8 mouse cellular contexts compared by ENCODE assay signal in the genomic region with DNA sequence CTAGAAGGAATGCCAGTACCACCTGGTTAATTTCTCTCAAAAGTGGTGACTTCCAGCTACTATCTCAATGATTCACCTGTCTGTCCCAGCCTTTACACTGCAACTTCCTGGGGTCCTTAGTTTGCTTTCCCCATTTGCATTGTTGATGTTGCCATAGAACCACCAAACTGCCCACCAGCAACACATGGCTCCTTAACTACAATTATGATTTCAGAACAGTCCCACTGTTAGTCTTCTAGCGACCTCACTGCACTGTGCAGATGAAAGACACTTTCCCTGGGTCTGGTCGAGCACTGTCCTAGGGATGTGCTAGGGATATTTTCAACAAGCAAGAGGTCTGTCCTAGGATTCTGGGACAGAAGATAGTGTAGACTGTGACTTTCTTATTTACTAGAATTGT. TPM values are rescaled to one million over a fixed set of nuclear protein-coding genes. Genes with fewer than 3 reads are reported as not detected.
A peak's percentile ranks its signal among the peaks of the same experiment; 100 is the strongest.
DNase-seq lines count a peak whose midpoint lies in the region; ATAC-seq lines count a peak whose summit lies in the region.

Gene Wdr1 (minus strand): TSS at position 101 of the 400 bp plus-strand sequence.

- no peak for ATAC-seq in lung, embryonic 15.5 days (ENCODE audit: borderline replicate concordance, extremely low read depth, low FRiP score, low TSS enrichment)
- ATAC-seq in embryonic facial prominence, embryonic 13.5 days (ENCODE audit: insufficient number of reproducible peaks, insufficient read depth, low FRiP score, low TSS enrichment, low read depth): no peak
- no peak for ATAC-seq in heart, embryonic 15.5 days (replicated peaks; ENCODE audit: insufficient number of reproducible peaks, insufficient read depth, low FRiP score, low read depth)
- no peak for ATAC-seq in neural tube, embryonic 13.5 days (ENCODE audit: low read depth)
- ATAC-seq in cerebellum, adult (ENCODE audit: insufficient number of reproducible peaks, low FRiP score, low TSS enrichment): no peak

- H3K9ac ChIP-seq in lung, embryonic 15.5 days: peak within 1 kb of the TSS; percentile 84
- H3K9ac ChIP-seq in embryonic facial prominence, embryonic 13.5 days: peak within 1 kb of the TSS; percentile 95
- H3K9ac ChIP-seq in heart, embryonic 15.5 days: peak within 1 kb of the TSS; percentile 62
- peak within 1 kb of the TSS; percentile 92 for H3K9ac ChIP-seq in neural tube, embryonic 13.5 days

- no peaks in the 10 kb centered on the region for H3K9me3 ChIP-seq in lung, embryonic 15.5 days
- H3K9me3 ChIP-seq in embryonic facial prominence, embryonic 13.5 days: no peaks in the 10 kb centered on the region
- H3K9me3 ChIP-seq in heart, embryonic 15.5 days (replicated peaks): no peaks in the 10 kb centered on the region
- no peaks in the 10 kb centered on the region for H3K9me3 ChIP-seq in neural tube, embryonic 13.5 days

- DNase-seq in lung, postnatal 36 days: no peak
- no peak for DNase-seq in left cerebral cortex, postnatal 36 days (ENCODE audit: low spot score in 2 of 2)
- no peak for DNase-seq in T-cell, adult 2 months (ENCODE audit: low spot score)

- WGBS in lung, embryonic 15.5 days: 81% methylated on average over 2 of the region's 2 CpGs
- 78% methylated on average over 2 of the region's 2 CpGs for WGBS in embryonic facial prominence, embryonic 13.5 days
- 67% methylated on average over 2 of the region's 2 CpGs for WGBS in heart, embryonic 15.5 days
- 88% methylated on average over 2 of the region's 2 CpGs for WGBS in neural tube, embryonic 13.5 days

- peak within 1 kb of the TSS; percentile 71 for H3K4me2 ChIP-seq in lung, embryonic 15.5 days
- H3K4me2 ChIP-seq in embryonic facial prominence, embryonic 13.5 days: peak within 1 kb of the TSS; percentile 75
- H3K4me2 ChIP-seq in heart, embryonic 15.5 days: peak within 1 kb of the TSS; percentile 66
- H3K4me2 ChIP-seq in neural tube, embryonic 13.5 days: peak within 1 kb of the TSS; percentile 72

- no peaks in the 10 kb centered on the region for H3K27me3 ChIP-seq in lung, embryonic 15.5 days
- no peaks in the 10 kb centered on the region for H3K27me3 ChIP-seq in embryonic facial prominence, embryonic 13.5 days
- no peaks in the 10 kb centered on the region for H3K27me3 ChIP-seq in heart, embryonic 15.5 days
- no peaks in the 10 kb centered on the region for H3K27me3 ChIP-seq in neural tube, embryonic 13.5 days

- intact Hi-C loops in left cerebral cortex, postnatal 36 days (cut with DNase I): no loop called here

- H3K27ac ChIP-seq in lung, embryonic 15.5 days: peak within 1 kb of the TSS; percentile 99
- H3K27ac ChIP-seq in embryonic facial prominence, embryonic 13.5 days: peak within 1 kb of the TSS; percentile 99
- H3K27ac ChIP-seq in heart, embryonic 15.5 days: peak within 1 kb of the TSS; percentile 93
- peak within 1 kb of the TSS; percentile 89 for H3K27ac ChIP-seq in neural tube, embryonic 13.5 days (replicated peaks)

- peak within 1 kb of the TSS; percentile 94 for H3K4me3 ChIP-seq in lung, embryonic 15.5 days
- H3K4me3 ChIP-seq in embryonic facial prominence, embryonic 13.5 days: peak within 1 kb of the TSS; percentile 91
- H3K4me3 ChIP-seq in heart, embryonic 15.5 days: peak within 1 kb of the TSS; percentile 75
- peak within 1 kb of the TSS; percentile 94 for H3K4me3 ChIP-seq in neural tube, embryonic 13.5 days

- peaks cover 14% of the 10 kb centered on the region; the same call in 1 of the 2 replicates for H3K36me3 ChIP-seq in lung, embryonic 15.5 days
- peaks cover 17% of the 10 kb centered on the region for H3K36me3 ChIP-seq in embryonic facial prominence, embryonic 13.5 days
- peaks cover 18% of the 10 kb centered on the region for H3K36me3 ChIP-seq in heart, embryonic 15.5 days
- H3K36me3 ChIP-seq in neural tube, embryonic 13.5 days: peaks cover 20% of the 10 kb centered on the region

- peaks cover 17% of the 10 kb centered on the region for H3K4me1 ChIP-seq in lung, embryonic 15.5 days
- peaks cover 37% of the 10 kb centered on the region for H3K4me1 ChIP-seq in embryonic facial prominence, embryonic 13.5 days
- H3K4me1 ChIP-seq in heart, embryonic 15.5 days (replicated peaks): peaks cover 37% of the 10 kb centered on the region
- H3K4me1 ChIP-seq in neural tube, embryonic 13.5 days (replicated peaks): peaks cover 35% of the 10 kb centered on the region

RNA-seq across cellular contexts. Expression of gene Wdr1, which starts in this region (rescaled TPM):
- 210 and 213 TPM in 2 replicates for polyA plus RNA-seq in lung, embryonic 15.5 days (2015; fragmentation: Nextera tagmentation; extraction: Ambion mirVana)
- polyA plus RNA-seq in embryonic facial prominence, embryonic 13.5 days (2015; fragmentation: Nextera tagmentation; extraction: Ambion mirVana): 200 and 223 TPM in 2 replicates
- 197 and 230 TPM in 2 replicates for polyA plus RNA-seq in heart, embryonic 15.5 days (2015; fragmentation: Nextera tagmentation; extraction: Ambion mirVana)
- total RNA-seq in left cerebral cortex, postnatal 36 days (2021): 100 to 1,000 TPM; 143 to 152 TPM
- 148 and 172 TPM in 2 replicates for polyA plus RNA-seq in neural tube, embryonic 13.5 days (2015; fragmentation: Nextera tagmentation; extraction: Ambion mirVana)
